Mouse (Mus musculus): ENCODE results near the gene Il17re. TPM values are rescaled to one million over a fixed set of nuclear protein-coding genes. Genes with fewer than 3 reads are reported as not detected.

Il17re gene
- polyA plus RNA-seq, 1 experiment from 2014 or later, result 9.7 TPM

DNA sequence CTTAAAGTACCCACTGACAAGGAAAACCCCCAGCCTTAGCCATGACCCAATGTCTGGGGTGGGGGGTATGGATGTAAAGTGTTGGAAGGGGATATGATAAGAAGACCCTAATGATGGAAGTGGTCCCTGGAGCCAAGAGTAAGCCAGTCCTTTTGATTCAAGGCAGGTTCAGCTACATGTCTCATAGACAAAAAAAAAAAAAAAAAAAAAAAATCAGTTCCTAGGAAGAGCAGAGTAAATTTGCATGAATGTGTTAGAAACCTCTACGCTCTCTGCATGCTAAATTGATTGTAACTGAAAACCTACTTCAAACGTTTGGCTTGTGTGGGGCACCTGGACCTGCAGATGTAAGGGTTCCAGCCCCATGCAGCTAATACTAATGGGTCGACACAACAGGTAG, 26.5 kb upstream of the Il17re start:
- no peak overlapping the region for H3K9ac ChIP-seq
- no peak overlapping the region for H3K4me2 ChIP-seq
- H3K4me1 ChIP-seq, result no peaks in the 10 kb centered on the region
- no peaks in the 10 kb centered on the region for H3K27me3 ChIP-seq
- H3K4me3 ChIP-seq, result no peak overlapping the region
- no peak overlapping the region for H3K27ac ChIP-seq
- no peak for ATAC-seq (ENCODE audit: insufficient number of reproducible peaks, low FRiP score, low TSS enrichment, low read depth)
- no peaks in the 10 kb centered on the region for H3K36me3 ChIP-seq
- H3K9me3 ChIP-seq, result no peaks in the 10 kb centered on the region
- WGBS, result 52% methylated on average over 3 of the region's 3 CpGs

DNA sequence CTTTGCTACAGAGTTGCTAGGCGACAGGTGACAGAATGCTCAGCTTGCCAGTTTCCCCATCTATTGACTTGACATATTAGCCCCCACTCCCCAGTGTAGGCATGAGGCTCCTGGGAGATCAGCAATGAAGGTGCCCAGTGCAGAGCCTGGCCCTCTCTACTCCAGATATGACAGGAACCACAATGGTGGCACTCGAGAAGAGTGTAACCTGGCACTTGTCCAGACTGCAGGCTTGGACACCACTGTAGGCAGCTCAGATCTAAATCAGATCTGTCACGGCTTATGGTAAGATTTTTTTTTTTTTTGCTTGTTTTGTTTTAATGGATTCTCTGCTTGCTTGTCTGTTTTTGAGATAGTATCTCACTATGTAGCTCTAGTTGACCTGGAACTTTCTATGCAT, 24.6 kb upstream of the Il17re start:
- ATAC-seq (ENCODE audit: insufficient number of reproducible peaks, low FRiP score, low TSS enrichment, low read depth), result no peak
- H3K27ac ChIP-seq, result no peak overlapping the region
- no peak overlapping the region for H3K9ac ChIP-seq
- H3K36me3 ChIP-seq, result no peaks in the 10 kb centered on the region
- no peak overlapping the region for H3K4me2 ChIP-seq
- no peaks in the 10 kb centered on the region for H3K27me3 ChIP-seq
- no peaks in the 10 kb centered on the region for H3K9me3 ChIP-seq
- 69% methylated on average over 3 of the region's 3 CpGs for WGBS
- no peak overlapping the region for H3K4me3 ChIP-seq
- H3K4me1 ChIP-seq, result no peaks in the 10 kb centered on the region

DNA sequence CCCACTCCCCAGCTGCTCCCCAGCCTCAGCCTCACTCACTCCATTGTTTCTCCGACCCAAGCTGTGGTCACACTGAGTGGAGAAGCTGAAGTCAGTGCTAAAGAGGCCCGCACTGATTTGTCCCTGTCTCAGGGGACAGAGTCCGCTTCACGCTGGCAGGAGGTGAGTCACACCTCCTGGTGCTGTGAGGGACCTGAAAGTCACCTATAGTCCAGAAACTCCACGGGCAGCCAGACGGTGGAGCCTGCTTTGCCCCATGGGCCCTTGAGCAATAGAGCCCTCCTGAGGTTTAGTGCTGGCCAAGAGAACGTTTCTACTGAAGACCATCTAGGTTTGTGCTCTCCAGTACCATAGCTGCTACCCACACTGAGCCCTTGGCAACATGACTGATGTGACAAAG, 23.6 kb upstream of the Il17re start:
- Histone ChIP-seq H3K27me3 (no peaks in the 10 kb centered on the region), H3K9ac (no peak overlapping the region), H3K9me3 (no peaks in the 10 kb centered on the region), H3K36me3 (no peaks in the 10 kb centered on the region), H3K4me3 (no peak overlapping the region), H3K4me1 (no peaks in the 10 kb centered on the region), H3K27ac (no peak overlapping the region), H3K4me2 (no peak overlapping the region)
- no peak for ATAC-seq (ENCODE audit: insufficient number of reproducible peaks, low FRiP score, low TSS enrichment, low read depth)
- 69% methylated on average over 7 of the region's 7 CpGs for WGBS

DNA sequence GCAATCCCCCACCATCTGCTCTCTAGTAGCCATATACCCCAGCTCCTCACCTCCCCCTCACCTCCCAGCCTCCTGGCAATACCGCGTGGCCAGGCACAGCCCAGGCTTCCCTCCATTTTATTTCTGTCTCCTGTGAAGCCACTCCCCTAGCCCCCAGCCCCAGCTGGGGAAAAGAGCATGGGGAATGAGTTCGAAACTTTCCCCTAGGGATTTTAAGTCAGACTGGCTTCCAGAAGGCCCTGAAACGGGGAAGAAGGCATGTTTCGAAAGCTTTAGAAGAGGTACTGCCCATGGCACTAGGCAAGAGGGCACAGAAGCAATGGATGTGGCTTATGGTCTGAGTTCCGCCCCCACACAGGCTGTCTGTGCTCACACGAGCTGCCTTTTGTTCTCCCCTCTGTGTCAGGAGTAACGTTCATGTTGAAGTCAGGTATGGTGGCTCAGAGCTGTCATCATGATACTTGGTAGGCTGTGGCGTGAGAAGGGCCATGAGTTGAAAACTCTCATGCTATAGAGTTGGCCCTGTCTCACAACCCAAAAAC, 22.5 kb upstream of the Il17re start, which contains the start of gene Cidec:
TSS of gene Cidec (minus strand) at position 97 of the 542 bp plus-strand sequence.
- H3K4me1 ChIP-seq, result no peaks in the 10 kb centered on the region
- no peak for ATAC-seq (ENCODE audit: insufficient number of reproducible peaks, low FRiP score, low TSS enrichment, low read depth)
- no peak within 1 kb of the TSS for H3K4me3 ChIP-seq
- H3K4me2 ChIP-seq, result no peak within 1 kb of the TSS
- no peaks in the 10 kb centered on the region for H3K9me3 ChIP-seq
- no peak within 1 kb of the TSS for H3K27ac ChIP-seq
- H3K36me3 ChIP-seq, result no peaks in the 10 kb centered on the region
- no peak within 1 kb of the TSS for H3K9ac ChIP-seq
- no peaks in the 10 kb centered on the region for H3K27me3 ChIP-seq
- 79% methylated on average over 9 of the region's 9 CpGs for WGBS

DNA sequence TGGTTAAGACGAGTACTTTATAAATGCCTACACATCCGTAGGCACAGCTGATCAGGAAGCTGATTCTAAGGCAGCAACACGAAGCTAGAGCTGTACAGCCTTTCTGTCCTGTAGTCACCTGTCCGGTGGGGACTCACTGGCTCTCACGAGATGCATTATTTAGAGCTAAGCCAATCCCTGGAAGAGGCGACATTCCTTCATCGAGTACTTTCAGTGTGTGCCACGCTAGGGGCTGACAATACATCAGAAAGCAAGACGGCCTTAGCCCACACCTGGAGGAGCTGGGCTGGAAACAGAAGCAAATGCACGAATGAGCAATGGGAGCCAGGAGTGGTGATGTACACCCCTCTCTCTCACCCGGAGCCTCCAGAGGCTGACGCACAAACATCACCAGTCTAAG, 21.1 kb upstream of the Il17re start:
- 72% methylated on average over 12 of the region's 12 CpGs for WGBS
- H3K4me3 ChIP-seq, result no peak overlapping the region
- no peak overlapping the region for H3K9ac ChIP-seq
- no peaks in the 10 kb centered on the region for H3K9me3 ChIP-seq
- H3K36me3 ChIP-seq, result no peaks in the 10 kb centered on the region
- peaks cover 2% of the 10 kb centered on the region; the same call in 1 of the 2 replicates for H3K4me1 ChIP-seq
- no peak for ATAC-seq (ENCODE audit: insufficient number of reproducible peaks, low FRiP score, low TSS enrichment, low read depth)
- H3K27me3 ChIP-seq, result no peaks in the 10 kb centered on the region
- no peak overlapping the region for H3K27ac ChIP-seq
- no peak overlapping the region for H3K4me2 ChIP-seq

DNA sequence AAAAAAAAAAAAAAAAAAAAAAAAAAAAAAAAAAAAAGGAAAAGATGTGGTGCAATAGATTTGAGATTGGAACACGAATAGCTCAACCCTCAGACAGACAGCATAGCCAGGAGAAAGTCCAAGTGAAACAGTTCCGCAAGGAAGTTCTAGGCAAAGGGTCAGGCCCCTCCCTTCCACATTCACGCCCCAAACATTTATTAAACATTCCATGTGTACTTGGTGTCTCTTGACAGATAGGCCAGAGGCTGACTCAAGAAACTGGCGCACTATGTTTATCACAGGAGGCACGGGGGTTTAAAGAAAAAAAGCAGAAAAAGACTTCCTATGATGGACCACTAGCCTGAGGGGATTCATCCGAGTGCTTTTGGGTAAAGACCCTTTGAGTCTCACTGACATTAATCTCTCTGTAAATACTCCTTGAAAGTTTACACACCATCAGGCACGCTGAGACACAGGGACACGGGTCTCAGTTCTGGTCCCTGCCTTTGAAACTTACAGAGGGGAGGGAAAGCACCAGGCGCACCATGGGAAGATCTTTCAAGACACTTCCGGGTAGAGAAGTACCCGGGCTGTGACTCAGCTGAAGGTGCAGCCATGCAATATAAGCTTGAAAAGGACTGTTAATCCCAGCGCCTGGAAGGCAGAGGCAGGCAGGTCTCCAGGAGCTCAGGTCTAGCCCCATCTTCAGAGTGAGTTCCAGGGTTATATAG, 19.4 kb upstream of the Il17re start:
- Histone ChIP-seq H3K27me3 (no peaks in the 10 kb centered on the region), H3K4me2 (no peak overlapping the region), H3K9me3 (no peaks in the 10 kb centered on the region), H3K9ac (no peak overlapping the region), H3K4me3 (no peak overlapping the region), H3K27ac (no peak overlapping the region), H3K4me1 (peaks cover 11% of the 10 kb centered on the region), H3K36me3 (no peaks in the 10 kb centered on the region)
- WGBS, result 56% methylated on average over 12 of the region's 12 CpGs
- no peak for ATAC-seq (ENCODE audit: insufficient number of reproducible peaks, low FRiP score, low TSS enrichment, low read depth)

DNA sequence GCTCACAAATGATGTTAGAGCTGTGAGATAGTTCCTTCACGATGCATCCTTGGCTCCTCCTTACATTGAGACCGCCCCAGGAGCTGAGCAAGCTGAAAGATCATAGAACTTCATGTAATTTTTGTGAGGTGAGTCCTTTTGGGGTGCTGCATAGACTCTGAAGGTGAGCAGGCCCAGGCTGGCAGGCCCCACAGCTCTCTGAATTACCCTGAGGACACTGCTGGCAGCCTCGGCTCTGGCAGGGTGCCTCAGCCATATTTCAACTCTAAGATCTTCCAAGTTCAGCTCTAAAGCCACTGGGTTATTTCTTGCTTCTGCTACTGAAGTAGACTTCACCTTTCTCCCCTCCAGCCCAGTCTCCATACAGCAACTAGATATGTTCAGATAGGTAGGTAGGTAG, 17.6 kb upstream of the Il17re start:
- H3K9me3 ChIP-seq, result no peaks in the 10 kb centered on the region
- H3K9ac ChIP-seq, result no peak overlapping the region
- no peak overlapping the region for H3K27ac ChIP-seq
- no peaks in the 10 kb centered on the region for H3K36me3 ChIP-seq
- H3K4me2 ChIP-seq, result no peak overlapping the region
- no peaks in the 10 kb centered on the region for H3K27me3 ChIP-seq
- no peak overlapping the region for H3K4me3 ChIP-seq
- ATAC-seq (ENCODE audit: insufficient number of reproducible peaks, low FRiP score, low TSS enrichment, low read depth), result no peak
- peaks cover 11% of the 10 kb centered on the region for H3K4me1 ChIP-seq
- 78% methylated on average over 3 of the region's 3 CpGs for WGBS

DNA sequence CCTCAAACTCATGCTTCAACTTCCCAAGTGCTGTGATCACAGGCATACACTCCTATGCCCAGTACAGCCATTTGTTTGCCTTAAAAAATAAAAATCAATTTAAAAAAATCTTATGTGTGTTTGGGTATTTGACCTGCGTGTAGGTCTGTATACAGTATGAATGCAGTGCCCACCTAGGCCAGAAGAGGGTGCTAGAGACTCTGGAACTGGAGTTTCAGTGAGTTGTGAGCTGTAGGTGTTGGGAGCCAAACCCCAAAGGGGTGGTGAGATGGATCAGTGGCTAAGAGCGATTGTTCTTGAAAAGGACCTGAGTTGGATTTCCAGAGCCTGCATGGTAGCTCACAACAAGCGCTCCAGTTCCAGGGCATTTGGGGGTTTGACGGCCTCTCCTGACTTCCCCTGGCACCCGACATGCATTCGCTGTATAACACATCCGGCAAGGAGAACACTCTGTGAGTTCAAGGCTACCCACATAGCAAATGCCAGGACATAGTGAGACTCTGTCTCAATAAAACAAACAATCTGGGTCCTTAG, 17.1 kb upstream of the Il17re start:
- no peak for ATAC-seq (ENCODE audit: insufficient number of reproducible peaks, low FRiP score, low TSS enrichment, low read depth)
- Histone ChIP-seq H3K27me3 (no peaks in the 10 kb centered on the region), H3K27ac (no peak overlapping the region), H3K36me3 (0 out of 2 replicates have a peak, but pooled peaks cover under 1% of the 10 kb centered on the region), H3K4me1 (peaks cover 11% of the 10 kb centered on the region), H3K9me3 (no peaks in the 10 kb centered on the region), H3K4me3 (no peak overlapping the region), H3K9ac (no peak overlapping the region), H3K4me2 (no peak overlapping the region)
- 52% methylated on average over 7 of the region's 7 CpGs for WGBS

DNA sequence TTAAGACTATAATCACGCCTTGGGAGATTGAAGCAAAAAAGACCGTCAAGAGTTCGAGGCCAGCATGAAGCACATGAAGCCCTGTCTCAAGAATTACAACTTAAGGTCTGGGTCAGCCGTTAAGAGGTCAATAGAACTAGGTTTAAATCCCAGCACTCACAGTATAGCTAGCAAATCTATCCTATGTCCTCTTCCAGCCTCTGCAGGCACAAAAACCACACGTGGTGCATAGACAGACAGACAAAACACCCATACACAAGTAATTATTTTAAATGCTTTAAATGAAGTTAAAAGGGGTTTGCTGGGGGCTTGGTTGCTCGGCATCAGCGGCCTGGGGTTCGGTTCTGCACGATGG, 16.2 kb upstream of the Il17re start:
- Histone ChIP-seq H3K4me2 (peak overlapping the region; percentile 75), H3K4me1 (peaks cover 11% of the 10 kb centered on the region), H3K4me3 (peak overlapping the region; percentile 95), H3K36me3 (peaks cover 9% of the 10 kb centered on the region), H3K27me3 (no peaks in the 10 kb centered on the region), H3K9ac (peak overlapping the region; percentile 63; the same call in 1 of the 2 replicates), H3K9me3 (no peaks in the 10 kb centered on the region), H3K27ac (peak overlapping the region; percentile 78; the same call in 1 of the 2 replicates)
- 41% methylated on average over 9 of the region's 9 CpGs for WGBS
- no peak for ATAC-seq (ENCODE audit: insufficient number of reproducible peaks, low FRiP score, low TSS enrichment, low read depth)

DNA sequence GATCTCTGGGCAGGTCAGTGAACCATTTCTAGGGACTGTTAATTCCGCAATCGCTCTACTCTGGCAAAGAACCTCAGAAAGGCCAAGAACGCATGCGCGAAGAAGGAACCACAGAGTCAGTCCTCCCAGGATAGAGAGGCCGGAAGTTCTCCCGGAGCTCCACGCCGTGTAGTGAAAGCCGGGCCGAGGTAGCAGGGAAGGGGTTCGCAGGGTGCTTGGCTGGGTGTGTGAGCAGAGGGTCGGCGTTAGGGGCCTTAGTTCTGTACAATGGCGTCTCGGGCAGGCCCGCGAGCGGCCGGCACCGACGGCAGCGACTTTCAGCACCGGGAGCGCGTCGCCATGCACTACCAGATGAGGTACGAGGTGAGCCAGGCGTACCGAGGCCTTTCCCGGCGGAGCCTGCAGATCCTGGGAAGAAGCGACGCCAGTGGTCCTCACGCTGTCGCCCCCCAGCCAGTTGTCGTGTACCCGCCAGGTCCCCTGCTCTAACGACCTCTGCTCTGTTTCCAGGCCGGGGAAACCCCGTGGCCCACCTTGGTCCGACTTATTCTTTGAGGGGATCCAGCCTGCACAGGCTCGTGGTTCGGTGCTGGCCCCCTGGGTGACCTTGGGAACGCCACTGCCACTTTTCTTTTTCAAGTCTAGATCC, 15.7 kb upstream of the Il17re start, which contains the start of gene Jagn1:
TSS of gene Jagn1 (plus strand) at position 128 of the 649 bp plus-strand sequence.
- Histone ChIP-seq H3K27me3 (no peaks in the 10 kb centered on the region), H3K27ac (peak within 1 kb of the TSS; percentile 78), H3K9me3 (no peaks in the 10 kb centered on the region), H3K9ac (peak within 1 kb of the TSS; percentile 63), H3K4me3 (peak within 1 kb of the TSS; percentile 95), H3K4me2 (peak within 1 kb of the TSS; percentile 75), H3K36me3 (peaks cover 14% of the 10 kb centered on the region), H3K4me1 (peaks cover 11% of the 10 kb centered on the region)
- ATAC-seq (ENCODE audit: insufficient number of reproducible peaks, low FRiP score, low TSS enrichment, low read depth), result peak; percentile 82
- WGBS, result under 1% methylated on average over 45 of the region's 45 CpGs

DNA sequence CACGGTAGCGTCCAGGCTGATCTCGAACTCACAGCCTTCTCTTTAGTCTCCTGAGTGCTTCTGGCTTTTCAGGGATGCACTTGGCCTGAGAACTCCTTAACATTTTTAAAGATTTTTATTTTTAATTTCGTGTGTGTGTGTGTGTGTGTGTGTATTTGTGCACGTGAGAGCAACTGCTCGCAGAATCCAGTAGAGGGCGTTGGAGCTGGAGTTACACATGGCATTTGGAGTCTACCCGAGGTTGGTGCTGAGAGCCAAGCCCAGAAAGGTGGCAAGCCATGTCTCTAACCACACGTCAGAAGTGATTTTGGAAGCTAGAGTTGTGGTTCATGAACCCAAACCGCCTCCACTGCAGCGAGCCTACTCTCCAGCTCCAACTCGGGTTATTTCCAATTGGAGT, 15.2 kb upstream of the Il17re start:
- H3K4me1 ChIP-seq, result peaks cover 11% of the 10 kb centered on the region
- WGBS, result 47% methylated on average over 12 of the region's 12 CpGs
- H3K4me3 ChIP-seq, result peak overlapping the region; percentile 95
- peak overlapping the region; percentile 63 for H3K9ac ChIP-seq
- H3K27ac ChIP-seq, result no peak overlapping the region
- H3K36me3 ChIP-seq, result peaks cover 19% of the 10 kb centered on the region
- H3K4me2 ChIP-seq, result peak overlapping the region; percentile 75
- H3K27me3 ChIP-seq, result no peaks in the 10 kb centered on the region
- ATAC-seq (ENCODE audit: insufficient number of reproducible peaks, low FRiP score, low TSS enrichment, low read depth), result no peak
- no peaks in the 10 kb centered on the region for H3K9me3 ChIP-seq

All from limb, embryonic 15.5 days (tissue).